Mouse (Mus musculus) adrenal gland (tissue): ENCODE measurements around the gene Emp2.
"Not testable (repeated sequence)": the region's sequence is repeated elsewhere in the genome, so short reads cannot be mapped to it uniquely, and the experiment has no call there.

Experiments used
- intact Hi-C: fragments of 180-260 bp; cut with DNase I; formaldehyde crosslinking; loops from one replicate; pipeline ENCODE4 v1.15.1; 2025

Emp2 gene

GRCm38 (mm10) chr16:10319914-10320569 is 6.3 kb upstream of the Emp2 start:
- intact Hi-C loops, result no loop called here

DNA sequence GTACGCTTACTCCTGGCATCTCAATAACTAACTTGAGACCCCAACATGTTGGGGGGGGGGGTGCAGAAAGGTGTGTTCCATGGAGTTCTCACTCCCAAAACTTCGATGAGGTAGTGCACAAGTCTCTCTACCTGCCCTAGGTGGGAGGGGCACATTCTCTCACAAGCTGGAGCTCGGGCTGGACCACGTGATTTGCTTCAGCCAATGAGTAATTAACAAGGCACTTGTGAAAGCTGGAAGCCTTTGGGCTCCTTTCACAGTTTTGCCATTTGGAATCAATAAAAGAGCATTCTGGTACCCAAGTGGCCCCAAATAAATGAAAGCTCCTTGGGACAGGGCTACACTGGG is 3.4 kb upstream of the Emp2 start:
- intact Hi-C loops, result no loop called here

DNA sequence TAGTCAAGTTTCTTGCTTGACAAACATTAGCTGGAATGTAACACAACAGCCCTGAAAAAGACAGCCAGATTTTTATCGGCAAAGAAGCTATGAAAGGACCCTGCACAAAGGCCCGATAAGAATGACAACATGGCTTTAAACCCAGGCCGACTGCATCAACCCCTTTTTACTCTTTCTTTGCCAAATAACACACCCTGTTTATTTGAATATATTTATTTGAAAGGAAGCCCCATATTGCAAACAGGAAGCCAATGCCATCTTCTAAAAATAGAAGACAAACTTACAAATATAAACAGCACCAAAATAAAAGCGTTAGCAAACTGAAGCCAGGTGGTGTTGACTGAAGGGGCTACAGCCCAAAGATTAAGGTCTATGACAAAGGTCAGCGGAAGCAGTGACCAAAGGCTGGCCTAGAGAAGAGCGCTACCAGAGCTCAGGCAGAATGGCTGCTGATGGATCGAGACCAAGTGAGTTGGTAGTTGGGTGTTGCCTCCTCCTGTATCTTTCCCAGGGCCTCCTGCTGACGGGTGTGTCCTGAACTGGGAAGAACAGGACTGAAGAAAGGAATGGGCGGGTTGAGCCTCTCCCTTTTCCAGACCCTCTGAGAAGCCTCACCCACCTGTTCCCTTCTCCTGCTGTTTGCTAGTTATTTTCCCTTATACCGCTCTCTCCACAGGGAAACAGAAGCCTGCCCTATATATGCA is 2.9 kb upstream of the Emp2 start:
- intact Hi-C loops, result no loop called here

DNA sequence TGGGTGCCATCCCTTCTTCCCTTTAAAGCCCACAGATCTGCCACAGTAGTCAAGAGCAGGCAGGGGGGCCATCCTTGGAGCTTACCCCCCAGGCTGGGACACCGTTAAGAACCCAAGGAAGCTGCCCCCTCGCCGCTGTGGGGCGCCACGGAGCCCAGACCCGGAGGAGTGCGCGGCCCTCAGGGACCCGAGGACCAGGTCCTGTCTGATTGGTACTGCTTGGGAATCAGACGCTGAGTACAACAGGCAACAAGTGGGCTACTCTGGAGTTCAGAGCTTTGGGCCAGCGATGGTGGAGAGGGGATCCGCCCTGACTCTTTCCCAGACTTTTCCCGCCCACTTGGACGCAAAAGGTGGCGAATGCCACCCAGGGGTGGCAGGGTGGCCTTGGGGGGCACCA is 542 bp downstream of the Emp2 start:
- intact Hi-C loops, result no loop called here

GRCm38 (mm10) chr16:10311989-10312388 is 1.8 kb downstream of the Emp2 start:
- intact Hi-C loops, result no loop called here

DNA sequence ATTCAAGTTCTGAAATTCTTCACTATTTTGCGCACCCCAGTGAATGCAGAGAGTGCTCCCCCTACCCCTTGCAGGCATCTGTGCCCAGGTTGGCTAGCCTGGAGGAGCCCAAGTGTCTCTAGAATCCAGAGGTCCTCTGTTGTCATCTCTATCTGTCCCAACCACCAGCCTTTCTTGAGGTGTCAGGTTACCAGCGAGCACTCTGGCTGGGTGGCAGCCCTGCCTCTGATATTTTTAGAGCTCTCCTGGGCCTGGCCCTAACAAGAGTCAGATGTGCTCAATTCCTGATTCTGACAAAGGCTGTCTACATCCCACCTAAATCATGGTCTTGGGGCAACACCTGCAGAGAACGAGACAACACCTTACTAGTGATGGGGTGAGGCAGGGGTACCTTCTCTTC is 2.7 kb downstream of the Emp2 start:
- intact Hi-C loops, result no loop called here

DNA sequence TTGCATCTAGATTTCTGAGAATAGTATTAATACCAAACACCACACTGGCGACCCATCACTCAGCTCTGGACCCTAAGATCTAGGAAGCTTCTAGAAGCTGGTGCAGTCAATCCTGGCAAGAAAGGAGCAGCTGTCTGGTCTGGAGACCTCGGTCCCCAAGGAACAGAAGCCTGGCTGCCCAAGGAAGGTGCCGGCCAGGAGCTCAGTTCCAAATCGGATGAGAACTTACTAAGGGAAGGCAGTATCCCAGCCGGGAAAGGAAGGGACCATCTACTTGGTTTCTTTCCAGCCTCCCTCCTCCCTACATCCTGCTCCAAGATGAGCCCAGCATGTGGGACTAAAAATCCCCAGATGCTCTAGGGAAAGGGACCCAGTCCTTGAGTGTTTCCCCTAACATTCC is 3.3 kb downstream of the Emp2 start:
- intact Hi-C loops, result no loop called here

DNA sequence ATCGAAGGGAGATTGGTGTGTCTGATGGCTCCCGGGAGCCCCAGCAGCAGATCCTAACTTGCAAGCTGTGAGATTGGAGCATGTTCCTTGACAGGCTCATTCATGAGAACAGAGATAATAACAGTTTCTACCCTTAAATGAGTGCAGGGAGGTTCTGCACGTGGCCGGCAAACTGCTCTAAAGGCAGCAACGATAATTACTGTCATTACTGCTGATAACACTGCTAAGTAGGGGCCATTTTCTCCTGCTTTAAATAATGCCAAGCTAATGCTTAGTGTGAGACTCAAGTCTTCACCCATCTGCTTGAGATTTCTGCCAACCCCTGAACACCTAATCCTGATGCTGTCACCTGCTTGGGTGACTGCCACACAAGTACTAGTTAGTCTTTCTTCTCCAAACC is 6.4 kb downstream of the Emp2 start:
- intact Hi-C loops, result no loop called here

- intact Hi-C loops, result no loop called here
Measured at GRCm38 (mm10) chr16:10306101-10306500, 7.7 kb downstream of the Emp2 start.

DNA sequence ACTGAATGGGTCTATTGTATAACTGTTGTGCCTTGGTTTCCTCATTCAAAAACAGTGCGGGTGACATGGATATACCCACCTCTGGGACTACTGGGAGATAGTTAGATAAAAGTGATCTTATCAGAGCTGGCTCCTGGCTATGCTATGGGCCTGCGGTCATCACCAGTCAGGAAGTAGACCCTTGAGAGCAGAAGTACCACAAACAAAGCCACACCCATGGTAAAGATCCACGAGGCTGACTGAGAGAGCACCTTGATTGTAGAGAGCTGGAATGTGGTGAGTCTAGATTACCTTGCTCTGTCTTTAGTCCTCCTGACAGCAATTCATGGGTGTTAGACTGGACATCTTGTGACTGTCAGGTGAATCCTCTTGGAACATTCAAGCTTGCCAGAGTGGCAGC is 12.4 kb downstream of the Emp2 start:
- intact Hi-C loops, result no loop called here

DNA sequence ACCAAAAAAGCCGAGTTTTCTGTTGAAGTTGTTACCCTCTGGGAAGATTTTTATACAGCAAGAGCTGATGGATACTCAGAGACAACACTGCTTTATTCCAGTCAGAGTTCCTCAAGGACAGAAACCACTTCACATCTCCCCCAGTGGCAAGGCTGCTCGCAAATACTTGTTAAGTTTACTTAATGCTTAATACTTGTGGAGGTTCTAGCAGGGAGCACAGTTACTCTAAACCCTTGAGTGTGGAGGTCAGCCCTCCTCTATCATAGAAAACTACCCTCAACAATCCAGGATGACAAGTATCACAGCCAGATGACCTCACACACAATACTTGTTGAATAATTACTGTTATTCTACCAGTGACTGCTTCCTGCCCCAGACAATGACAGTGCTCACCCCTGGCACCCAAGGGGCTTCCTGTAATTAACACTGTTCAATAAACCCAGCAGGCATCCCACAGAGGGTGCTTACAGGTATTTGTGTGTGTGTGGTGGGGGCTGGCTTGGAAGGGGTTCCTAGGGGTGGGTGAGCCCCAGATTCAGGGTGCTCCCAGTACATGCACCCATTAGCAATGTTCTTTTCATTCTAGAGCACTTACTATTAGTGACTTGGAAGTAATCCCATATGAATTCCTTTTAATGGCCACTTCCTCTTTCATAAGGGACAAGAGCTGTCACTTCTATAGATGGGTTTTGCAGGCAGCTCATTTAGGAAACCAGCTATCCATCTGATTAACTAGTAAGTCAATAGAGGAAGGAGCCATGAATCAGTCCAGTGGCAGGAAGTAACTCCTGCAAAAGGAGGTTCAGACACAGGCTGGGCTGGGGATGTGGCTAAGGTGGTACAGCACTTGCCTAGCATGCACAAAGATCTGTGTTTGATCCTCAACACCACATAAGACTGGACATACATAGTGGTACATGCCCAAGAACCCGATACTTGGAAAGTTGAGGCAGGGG is 13.3 kb downstream of the Emp2 start:
- intact Hi-C loops, result no loop called here

- intact Hi-C loops, result no loop called here
Measured at GRCm38 (mm10) chr16:10299637-10300036, 14.1 kb downstream of the Emp2 start.

DNA sequence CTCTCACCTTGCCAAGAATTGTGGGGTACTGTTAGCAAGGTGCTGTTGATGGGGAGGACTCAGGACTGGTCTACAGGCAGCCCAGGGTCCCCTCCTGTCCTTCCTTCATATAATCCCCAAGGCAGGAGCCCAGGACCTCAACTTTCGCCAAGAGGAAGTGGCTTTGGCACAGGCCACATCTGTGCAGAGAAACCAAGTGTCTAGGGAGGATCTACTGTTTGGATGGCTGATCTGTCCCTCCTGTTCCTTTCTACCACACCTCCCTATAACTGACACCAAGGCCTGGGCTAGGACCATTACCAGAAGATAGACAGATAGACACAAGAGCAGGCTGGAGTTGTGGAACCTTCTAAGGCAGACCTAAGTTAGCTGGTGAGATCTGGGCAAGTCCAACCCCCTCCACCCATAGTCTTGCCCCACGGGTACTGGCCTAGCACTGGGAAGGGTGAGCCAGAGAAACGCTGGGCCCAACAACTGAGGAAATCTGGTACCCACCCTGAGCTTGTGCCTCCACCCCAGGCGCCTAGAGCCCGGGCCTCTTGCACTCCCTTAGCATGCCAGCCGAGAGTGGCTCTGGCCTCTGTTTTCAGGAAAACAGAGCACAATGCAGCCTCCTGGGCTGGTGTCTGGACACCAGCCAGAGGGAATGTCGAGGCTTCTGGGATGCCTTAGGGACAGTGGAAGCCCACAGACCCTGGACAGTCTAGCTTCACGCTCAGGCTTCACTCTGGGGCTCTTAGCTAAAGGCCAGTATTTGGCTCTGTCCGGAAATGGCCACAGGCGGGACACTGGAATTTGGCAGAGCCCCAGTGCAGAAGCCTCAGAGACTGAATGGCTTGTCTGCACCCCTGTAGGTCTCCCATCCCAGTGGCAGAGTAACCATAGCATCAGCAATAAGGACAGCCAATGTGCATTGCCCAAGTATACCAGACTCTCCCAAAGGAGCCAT is 15.8 kb downstream of the Emp2 start:
- intact Hi-C loops, result no loop called here

- intact Hi-C loops, result no loop called here
Measured at GRCm38 (mm10) chr16:10288115-10288514, 25.7 kb downstream of the Emp2 start.

- intact Hi-C loops, result no loop called here
Measured at GRCm38 (mm10) chr16:10286513-10287268, 27.1 kb downstream of the Emp2 start.

- intact Hi-C loops, result loop anchor here (5.0 kb wide), 2 partner anchors 115 to 240 kb away; partner anchors contain the start of gene Tekt5
Measured at GRCm38 (mm10) chr16:10281890-10282289, 31.9 kb downstream of the Emp2 start.

- intact Hi-C loops, result loop anchor here (5.0 kb wide), 2 partner anchors 117 to 242 kb away; partner anchors contain the start of gene Tekt5
Measured at GRCm38 (mm10) chr16:10280286-10280951, 33.3 kb downstream of the Emp2 start.

DNA sequence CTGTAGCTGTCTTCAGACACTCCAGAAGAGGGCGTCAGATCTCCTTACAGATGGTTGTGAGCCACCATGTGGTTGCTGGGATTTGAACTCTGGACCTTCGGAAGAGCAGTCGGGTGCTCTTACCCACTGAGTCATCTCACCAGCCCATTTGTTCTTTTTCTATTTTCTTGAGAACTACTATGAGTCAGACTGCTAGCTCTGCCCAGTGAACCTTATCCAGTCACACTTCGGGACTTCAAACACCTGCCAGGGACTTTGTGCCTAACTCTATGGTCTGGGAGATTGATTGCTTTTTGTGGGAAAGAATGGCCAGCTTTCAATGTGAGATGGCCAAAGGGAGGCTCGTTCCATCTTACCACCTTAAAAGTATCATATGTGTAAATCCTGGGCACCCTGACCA is 37.0 kb downstream of the Emp2 start:
- intact Hi-C loops, result not testable (repeated sequence)

- intact Hi-C loops, result loop anchor here (5.0 kb wide), 1 partner anchor 182 kb away; no protein-coding TSS in a partner anchor
Measured at GRCm38 (mm10) chr16:10274465-10274864, 39.3 kb downstream of the Emp2 start.
